Mouse (Mus musculus): Measurements from ENCODE around the gene Gdpd3.

DNA sequence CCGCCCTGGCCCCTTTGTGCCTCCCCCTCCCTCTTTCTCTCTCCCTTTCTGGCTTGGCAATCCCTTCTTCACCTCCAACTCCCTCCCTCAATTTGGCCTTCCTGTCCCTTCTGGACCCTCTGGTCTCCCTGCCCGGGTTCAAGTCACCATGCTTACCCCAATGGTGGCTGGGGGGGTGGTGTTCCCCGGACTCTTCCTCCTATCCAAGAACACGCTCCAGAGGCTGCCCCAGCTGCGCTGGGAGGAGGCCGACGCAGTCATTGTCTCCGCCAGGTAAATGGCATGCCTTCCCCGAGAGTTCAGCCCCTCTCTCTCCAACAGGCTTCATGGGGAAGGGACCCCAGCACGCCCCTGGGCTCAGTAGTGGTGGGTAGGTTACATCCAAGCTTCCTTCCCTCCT lies 57.8 kb downstream of the Gdpd3 start:
- TF ChIP-seq MAFK (IDR thresholded peaks at IDR 0.05; ENCODE audit: insufficient read depth, low read depth, low read length) (no peak), ZNF384 (IDR thresholded peaks at IDR 0.05; ENCODE audit: low read depth, low read length) (no peak)
